Mouse (Mus musculus) testis, adult 2 months (tissue): ENCODE measurements around the gene 6030445D17Rik. TPM values are rescaled to one million over a fixed set of nuclear protein-coding genes. Genes with fewer than 3 reads are reported as not detected.

Experiments
- H3K27ac ChIP-seq: fragments of 200-500 bp; 2 replicates; pipeline ENCODE4 v1.5.1; 2012; ENCODE audit warnings: low read depth, low read length; ENCODE audit not compliant: control insufficient read depth, insufficient read depth
- H3K27me3 ChIP-seq: fragments of 200-500 bp; 2 replicates; pipeline ENCODE4 v1.6.1; 2012; ENCODE audit warnings: mild to moderate bottlenecking, low read length, moderate library complexity; ENCODE audit not compliant: control insufficient read depth, insufficient read depth
- H3K36me3 ChIP-seq: fragments of 200-500 bp; 2 replicates; pipeline ENCODE4 v1.6.1; 2012; ENCODE audit warnings: mild to moderate bottlenecking, low read length; ENCODE audit not compliant: control insufficient read depth, insufficient read depth
- H3K4me1 ChIP-seq: fragments of 200-500 bp; 2 replicates; pipeline ENCODE4 v1.6.1; 2012; ENCODE audit warnings: low read length; ENCODE audit not compliant: control insufficient read depth, insufficient read depth
- H3K4me3 ChIP-seq: fragments of 200-500 bp; 2 replicates; pipeline ENCODE4 v1.5.1; 2012; ENCODE audit warnings: low read depth, mild to moderate bottlenecking, low read length, moderate library complexity, mixed read lengths; ENCODE audit not compliant: control insufficient read depth
- CTCF ChIP-seq: fragments of 200-500 bp; IDR thresholded peaks from 2 replicates; pipeline ENCODE4 v1.5.1; 2012; ENCODE audit warnings: low read depth, mild to moderate bottlenecking, inconsistent platforms, low read length, moderate library complexity; ENCODE audit not compliant: control insufficient read depth, insufficient read depth, insufficient replicate concordance
- POLR2A ChIP-seq: fragments of 200-500 bp; IDR thresholded peaks from 2 replicates; pipeline ENCODE4 v1.6.1; 2012; ENCODE audit warnings: low read depth, mild to moderate bottlenecking, inconsistent platforms, low read length, moderate library complexity; ENCODE audit not compliant: control insufficient read depth
- polyA plus RNA-seq: library from polyadenylated mRNA; depleted of rRNA; stranded (reverse); fragments of >200 nt; gene quantifications from 2 replicates; pipeline ENCODE4 v1.2.3, GENCODE M21; 2012

Gene 6030445D17Rik
- polyA plus RNA-seq, 1 experiment: not detected

GRCm38 (mm10) chr4:136430609-136431375 is 31.3 kb upstream of the 6030445D17Rik start:
- no peaks in the 10 kb centered on the region for H3K36me3 ChIP-seq
- H3K27ac ChIP-seq: no peak overlapping the region
- TF ChIP-seq CTCF (no peak), POLR2A (no peak)
- no peak overlapping the region for H3K4me3 ChIP-seq
- no peaks in the 10 kb centered on the region for H3K4me1 ChIP-seq
- no peaks in the 10 kb centered on the region for H3K27me3 ChIP-seq

- Histone ChIP-seq H3K27me3 (no peaks in the 10 kb centered on the region), H3K4me1 (no peaks in the 10 kb centered on the region), H3K27ac (no peak overlapping the region), H3K4me3 (no peak overlapping the region), H3K36me3 (no peaks in the 10 kb centered on the region)
- no peak for TF ChIP-seq POLR2A
- peak; percentile 54; the same call in 1 of the 2 replicates for TF ChIP-seq CTCF
These were observed 30.7 kb upstream of the 6030445D17Rik start for GRCm38 (mm10) chr4:136431376-136431693.

GRCm38 (mm10) chr4:136434029-136434428 is 28.0 kb upstream of the 6030445D17Rik start:
- no peak overlapping the region for H3K27ac ChIP-seq
- no peak overlapping the region for H3K4me3 ChIP-seq
- H3K36me3 ChIP-seq: no peaks in the 10 kb centered on the region
- H3K27me3 ChIP-seq: no peaks in the 10 kb centered on the region
- TF ChIP-seq CTCF: no peak
- TF ChIP-seq POLR2A: no peak
- H3K4me1 ChIP-seq: no peaks in the 10 kb centered on the region

GRCm38 (mm10) chr4:136439106-136439505 is 22.9 kb upstream of the 6030445D17Rik start:
- Histone ChIP-seq H3K36me3 (no peaks in the 10 kb centered on the region), H3K4me3 (no peak overlapping the region), H3K27me3 (no peaks in the 10 kb centered on the region), H3K4me1 (peaks cover 6% of the 10 kb centered on the region; the same call in 1 of the 2 replicates), H3K27ac (no peak overlapping the region)
- TF ChIP-seq CTCF (no peak), POLR2A (no peak)

DNA sequence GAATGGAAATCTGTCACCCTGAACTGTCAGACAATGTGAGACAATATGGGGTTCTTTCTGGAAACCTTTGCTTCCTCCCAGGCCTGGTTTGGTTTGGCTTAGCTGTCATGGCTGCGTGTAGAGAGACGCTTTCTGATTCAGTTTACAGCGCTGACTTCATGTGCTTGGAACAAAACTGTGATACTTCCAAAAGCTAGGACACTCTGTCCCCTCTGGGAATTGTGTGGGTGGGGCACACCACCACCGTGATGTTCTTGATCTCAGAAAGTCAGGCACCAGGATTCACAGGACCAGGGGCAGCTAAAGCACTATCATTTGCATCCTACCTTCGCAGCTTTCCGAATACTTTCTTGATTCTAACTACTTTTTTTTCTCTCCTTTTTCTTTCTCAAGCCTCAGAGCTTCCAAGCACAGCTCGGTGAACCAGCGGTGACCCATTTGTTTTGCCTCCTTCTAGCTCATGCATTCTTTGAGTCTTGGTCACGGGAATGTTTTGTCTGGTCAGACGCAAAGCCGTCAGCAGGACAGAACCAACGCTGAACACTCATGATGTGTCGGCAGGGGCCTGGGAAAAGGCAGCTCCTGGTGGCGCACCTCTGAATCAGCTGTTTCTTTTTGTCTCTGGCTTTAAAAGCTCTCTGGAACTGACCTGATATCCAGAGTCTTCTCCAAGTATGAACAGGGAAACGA is 20.6 kb upstream of the 6030445D17Rik start:
- Histone ChIP-seq H3K27me3 (no peaks in the 10 kb centered on the region), H3K4me1 (peaks cover 6% of the 10 kb centered on the region; the same call in 1 of the 2 replicates), H3K36me3 (no peaks in the 10 kb centered on the region), H3K4me3 (no peak overlapping the region), H3K27ac (no peak overlapping the region)
- TF ChIP-seq CTCF (no peak), POLR2A (no peak)

GRCm38 (mm10) chr4:136444561-136444960 is 17.5 kb upstream of the 6030445D17Rik start:
- Histone ChIP-seq H3K4me1 (peaks cover 6% of the 10 kb centered on the region; the same call in 1 of the 2 replicates), H3K4me3 (no peak overlapping the region), H3K27ac (no peak overlapping the region), H3K27me3 (no peaks in the 10 kb centered on the region), H3K36me3 (no peaks in the 10 kb centered on the region)
- TF ChIP-seq POLR2A (no peak), CTCF (no peak)

GRCm38 (mm10) chr4:136449795-136450194 is 12.3 kb upstream of the 6030445D17Rik start:
- Histone ChIP-seq H3K36me3 (no peaks in the 10 kb centered on the region), H3K4me3 (no peak overlapping the region), H3K27me3 (no peaks in the 10 kb centered on the region), H3K27ac (no peak overlapping the region), H3K4me1 (peaks cover 1% of the 10 kb centered on the region)
- TF ChIP-seq POLR2A (no peak), CTCF (no peak)
